Mouse (Mus musculus) ES-Bruce4 (cell line): ENCODE measurements at regions not wholly inside any gene's neighbourhood (a gene's known extent, or its start where the extent isn't known, plus 50 kb on each side); places are given as distances from the start of the nearest gene placed in this dataset.

ENCODE experiments used
- H3K27ac ChIP-seq: 2 replicates; pipeline ENCODE4 v1.5.1; 2012; ENCODE audit warnings: low read length, inconsistent platforms; ENCODE audit not compliant: insufficient read depth
- H3K27me3 ChIP-seq: 2 replicates; pipeline ENCODE4 v1.6.1; 2012; ENCODE audit warnings: mild to moderate bottlenecking, low read length, inconsistent platforms; ENCODE audit not compliant: control insufficient read depth, poor library complexity, insufficient read depth, severe bottlenecking
- H3K36me3 ChIP-seq: 2 replicates; pipeline ENCODE4 v1.6.1; 2012; ENCODE audit warnings: inconsistent platforms, mild to moderate bottlenecking, low read length, moderate library complexity; ENCODE audit not compliant: control insufficient read depth, poor library complexity, insufficient read depth, severe bottlenecking
- H3K4me1 ChIP-seq: one replicate; pipeline ENCODE4 v1.8.1; 2011; ENCODE audit warnings: low read length; ENCODE audit not compliant: control insufficient read depth, insufficient read depth
- H3K4me3 ChIP-seq: 2 replicates; pipeline ENCODE4 v1.5.1; 2011; ENCODE audit warnings: low read depth, mild to moderate bottlenecking, low read length
- H3K9ac ChIP-seq: 2 replicates; pipeline ENCODE4 v1.6.1; 2012; ENCODE audit warnings: low read depth, mild to moderate bottlenecking, inconsistent platforms; ENCODE audit not compliant: poor library complexity, severe bottlenecking
- H3K9me3 ChIP-seq: replicated peaks from 2 replicates; pipeline ENCODE4 v1.6.1; 2012; ENCODE audit warnings: mild to moderate bottlenecking, low read length, inconsistent platforms; ENCODE audit not compliant: control insufficient read depth, poor library complexity, insufficient read depth, severe bottlenecking
- CTCF ChIP-seq: IDR thresholded peaks from one replicate; pipeline ENCODE4 v1.8.1; 2011; ENCODE audit warnings: low read depth, low read length
- EP300 ChIP-seq: IDR thresholded peaks from 2 replicates; pipeline ENCODE4 v1.6.1; 2011; ENCODE audit warnings: low read depth, low read length; ENCODE audit not compliant: insufficient read depth
- POLR2A ChIP-seq: IDR thresholded peaks from one replicate; pipeline ENCODE4 v1.8.1; 2011; ENCODE audit warnings: low read length; ENCODE audit not compliant: insufficient read depth

GRCm38 (mm10) chr1:137141372-137141771, 181.1 kb upstream of the Nr5a2 start:
- TF ChIP-seq POLR2A (no peak), CTCF (no peak), EP300 (no peak)
- no peak overlapping the region for H3K9ac ChIP-seq
- no peaks in the 10 kb centered on the region for H3K4me1 ChIP-seq
- H3K36me3 ChIP-seq = no peaks in the 10 kb centered on the region
- no peak overlapping the region for H3K4me3 ChIP-seq
- H3K27ac ChIP-seq = no peak overlapping the region
- H3K27me3 ChIP-seq = no peaks in the 10 kb centered on the region
- H3K9me3 ChIP-seq = no peaks in the 10 kb centered on the region

- TF ChIP-seq POLR2A = no peak
- TF ChIP-seq CTCF = no peak
- TF ChIP-seq EP300 = no peak
- Histone ChIP-seq H3K9me3 (no peaks in the 10 kb centered on the region), H3K4me3 (no peak overlapping the region), H3K27me3 (no peaks in the 10 kb centered on the region), H3K4me1 (no peaks in the 10 kb centered on the region), H3K9ac (no peak overlapping the region), H3K27ac (no peak overlapping the region), H3K36me3 (no peaks in the 10 kb centered on the region)
Observed at GRCm38 (mm10) chr1:137136156-137136555, 175.9 kb upstream of the Nr5a2 start.

GRCm38 (mm10) chr1:137133734-137134133, 173.5 kb upstream of the Nr5a2 start:
- Histone ChIP-seq H3K27me3 (no peaks in the 10 kb centered on the region), H3K27ac (no peak overlapping the region), H3K4me1 (no peaks in the 10 kb centered on the region), H3K9ac (no peak overlapping the region), H3K9me3 (no peaks in the 10 kb centered on the region), H3K36me3 (no peaks in the 10 kb centered on the region), H3K4me3 (no peak overlapping the region)
- TF ChIP-seq EP300 = no peak
- TF ChIP-seq CTCF = no peak
- no peak for TF ChIP-seq POLR2A

DNA sequence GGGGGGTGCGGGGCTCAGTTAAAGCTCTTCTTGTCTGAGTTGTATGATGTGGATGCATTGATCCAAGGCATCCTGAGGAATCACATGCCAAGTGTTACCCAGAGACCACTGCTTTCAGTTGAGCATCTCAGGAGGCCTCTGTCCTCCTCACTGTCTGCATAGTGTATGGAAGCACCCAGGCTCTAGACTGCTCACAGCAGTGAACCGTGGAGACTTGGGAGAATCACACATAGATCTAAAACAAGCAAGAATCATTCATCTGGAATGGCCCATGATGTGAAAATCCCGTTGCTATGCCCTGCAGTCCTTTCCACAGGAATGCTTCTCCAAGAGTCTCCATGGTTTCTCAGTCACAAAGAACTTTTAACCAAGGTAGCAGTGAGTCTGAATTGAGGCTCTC, 170.0 kb upstream of the Nr5a2 start:
- H3K36me3 ChIP-seq = no peaks in the 10 kb centered on the region

DNA sequence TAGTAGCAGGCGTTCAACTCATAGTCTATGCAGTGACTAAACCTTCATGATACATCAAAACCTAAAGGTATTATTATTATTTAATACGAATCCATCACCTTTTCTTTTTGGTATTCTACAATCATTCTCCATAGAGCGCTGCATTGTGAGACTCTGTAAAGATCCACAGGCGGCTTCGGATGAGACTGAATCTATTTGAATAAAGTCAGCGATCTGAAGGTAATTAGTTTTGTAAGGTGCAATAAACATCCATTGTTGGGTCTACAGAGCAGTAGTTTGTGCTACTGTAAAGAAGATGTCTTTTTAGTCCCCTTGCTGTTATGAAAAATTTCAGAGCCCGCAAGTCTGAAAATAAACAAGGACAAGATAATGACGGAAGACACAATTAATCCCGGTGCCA, 168.9 kb upstream of the Nr5a2 start:
- Histone ChIP-seq H3K36me3 (no peaks in the 10 kb centered on the region), H3K27ac (no peak overlapping the region), H3K4me1 (no peaks in the 10 kb centered on the region), H3K4me3 (no peak overlapping the region), H3K9me3 (no peaks in the 10 kb centered on the region), H3K9ac (no peak overlapping the region), H3K27me3 (no peaks in the 10 kb centered on the region)
- TF ChIP-seq EP300 (no peak), POLR2A (no peak), CTCF (no peak)

More for the DNA sequence above, 170.0 kb upstream of the Nr5a2 start:
- Histone ChIP-seq H3K27ac (no peak overlapping the region), H3K4me1 (no peaks in the 10 kb centered on the region), H3K9ac (no peak overlapping the region), H3K9me3 (no peaks in the 10 kb centered on the region), H3K27me3 (no peaks in the 10 kb centered on the region), H3K4me3 (no peak overlapping the region)
- TF ChIP-seq POLR2A (no peak), CTCF (no peak), EP300 (no peak)

DNA sequence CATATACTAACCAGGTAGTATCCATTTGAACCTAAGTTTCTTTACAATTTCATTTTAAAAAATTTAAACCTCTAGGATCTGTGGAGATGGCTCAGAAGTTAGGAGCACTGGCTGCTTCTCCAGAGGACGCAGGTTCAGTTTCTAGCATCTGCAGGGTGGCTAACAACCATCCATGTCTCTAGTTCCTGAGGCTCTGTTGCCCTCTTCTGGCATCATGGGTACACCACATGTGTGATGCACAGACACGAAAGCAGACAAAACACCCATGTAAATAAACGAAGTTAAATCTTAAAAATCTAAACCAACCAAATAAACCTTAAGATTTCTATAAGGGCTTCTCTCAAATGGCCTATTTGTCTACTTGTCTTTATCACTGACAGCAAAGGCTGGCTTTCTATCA, 157.6 kb upstream of the Nr5a2 start:
- Histone ChIP-seq H3K4me1 (no peaks in the 10 kb centered on the region), H3K36me3 (no peaks in the 10 kb centered on the region), H3K27ac (no peak overlapping the region), H3K4me3 (no peak overlapping the region), H3K9me3 (no peaks in the 10 kb centered on the region), H3K27me3 (no peaks in the 10 kb centered on the region), H3K9ac (no peak overlapping the region)
- TF ChIP-seq CTCF (peak; percentile 48), EP300 (no peak)
